ENCODE assay signal across 9 mouse cellular contexts in the genomic region with DNA sequence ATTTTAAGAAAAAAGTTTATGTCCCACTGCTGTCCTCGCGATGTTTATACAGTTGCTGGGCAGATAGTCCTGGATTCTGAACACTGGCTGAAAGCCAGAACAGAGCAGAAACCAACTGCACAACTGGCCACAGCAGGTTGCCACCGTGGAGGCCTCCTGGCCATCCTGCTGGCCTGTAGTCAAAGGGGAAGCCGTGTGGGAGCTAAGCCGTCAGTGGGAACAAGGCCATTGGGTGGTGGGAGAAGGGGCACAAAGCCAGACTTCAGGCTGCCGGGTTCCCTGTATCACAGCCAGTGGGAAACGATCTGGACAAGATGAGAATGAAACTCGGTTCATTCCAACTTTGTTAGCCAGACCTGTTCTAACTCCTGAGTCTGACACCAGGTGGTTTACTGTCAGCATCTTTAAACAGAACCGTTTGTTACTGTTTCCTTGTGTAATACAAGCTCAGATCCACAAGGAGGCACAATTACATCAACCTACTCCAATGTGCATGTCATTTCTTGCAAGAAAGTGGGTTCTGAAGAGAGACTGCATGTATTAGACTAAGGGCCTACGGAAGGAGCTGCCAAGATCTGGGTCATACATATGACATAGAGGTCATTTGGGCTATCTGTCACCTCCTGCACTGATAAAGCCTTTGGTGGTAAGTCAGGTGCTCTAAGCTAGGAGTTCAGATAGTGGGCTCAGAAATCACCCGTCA. TPM values are rescaled to one million over a fixed set of nuclear protein-coding genes. Genes with fewer than 3 reads are reported as not detected.
DNase-seq lines count a peak whose midpoint lies in the region; ATAC-seq and TF ChIP-seq lines count a peak whose summit lies in the region.
"Had no signal": no experiment of that assay in that cellular context is flagged by ENCODE, and none has a peak within 500 bp of the region (broad histone marks: within the 10 kb centered on the region; RNA-seq: fewer than 3 reads in every experiment).

No protein-coding gene starts in this region.

- H3K9me3 ChIP-seq in kidney, embryonic 15.5 days (replicated peaks): no peaks in the 10 kb centered on the region
- H3K9me3 ChIP-seq in limb, embryonic 14.5 days (ENCODE audit: control insufficient read depth, low read length): no peaks in the 10 kb centered on the region
- H3K9me3 ChIP-seq: embryonic facial prominence, embryonic 15.5 days had no signal

- H3K9ac ChIP-seq in kidney, embryonic 15.5 days: no peak overlapping the region
- no peak overlapping the region for H3K9ac ChIP-seq in limb, embryonic 14.5 days (ENCODE audit: low read depth, low read length, severe bottlenecking)
- H3K9ac ChIP-seq: embryonic facial prominence, embryonic 15.5 days had no signal

- peak overlapping the region; percentile 16; the same call in 1 of the 2 replicates for H3K4me2 ChIP-seq in kidney, embryonic 15.5 days
- no peak overlapping the region for H3K4me2 ChIP-seq in limb, embryonic 14.5 days (replicated peaks; ENCODE audit: low read depth, low read length, severe bottlenecking)
- H3K4me2 ChIP-seq: embryonic facial prominence, embryonic 15.5 days had no signal

- no peak overlapping the region for H3K4me3 ChIP-seq in kidney, embryonic 15.5 days (replicated peaks)
- no peak overlapping the region for H3K4me3 ChIP-seq in limb, embryonic 14.5 days (replicated peaks; ENCODE audit: low read length)
- H3K4me3 ChIP-seq: embryonic facial prominence, embryonic 15.5 days had no signal

- WGBS in kidney, embryonic 15.5 days: 61% methylated on average over 11 of the region's 11 CpGs
- WGBS in limb, embryonic 14.5 days: 56% methylated on average over 11 of the region's 11 CpGs

- TF ChIP-seq POLR2A in limb, embryonic 14.5 days (IDR thresholded peaks at IDR 0.05; ENCODE audit: borderline replicate concordance, extremely low read depth, insufficient read depth, insufficient read length): no peak

- H3K27me3 ChIP-seq in kidney, embryonic 15.5 days: no peaks in the 10 kb centered on the region
- H3K27me3 ChIP-seq in limb, embryonic 14.5 days (ENCODE audit: control insufficient read depth, insufficient read depth, low read length): no peaks in the 10 kb centered on the region
- H3K27me3 ChIP-seq: embryonic facial prominence, embryonic 15.5 days had no signal

- 0 out of 2 replicates have a peak, but pooled peaks cover 2% of the 10 kb centered on the region for H3K4me1 ChIP-seq in kidney, embryonic 15.5 days
- H3K4me1 ChIP-seq in limb, embryonic 14.5 days (ENCODE audit: control insufficient read depth, insufficient read depth, low read length): no peaks in the 10 kb centered on the region
- H3K4me1 ChIP-seq: embryonic facial prominence, embryonic 15.5 days had no signal

- no peaks in the 10 kb centered on the region for H3K36me3 ChIP-seq in kidney, embryonic 15.5 days
- no peaks in the 10 kb centered on the region for H3K36me3 ChIP-seq in limb, embryonic 14.5 days (ENCODE audit: control insufficient read depth, insufficient read depth, low read length)
- H3K36me3 ChIP-seq: embryonic facial prominence, embryonic 15.5 days had no signal

- no peak for DNase-seq in kidney, adult 18-20 months
- DNase-seq in MEL-GATA-1-ER (ENCODE audit: extremely low read depth, low read depth): peak; percentile 28
- DNase-seq in cerebellum, postnatal 14 days: peak; percentile 39 to 62
- peak; percentile 33 for DNase-seq in limb, embryonic 14.5 days (ENCODE audit: low spot score)
- peak; percentile 7 for DNase-seq in skeletal muscle tissue, adult 2 months (ENCODE audit: low read depth, low spot score)
- no peak for DNase-seq in adrenal gland, adult 8-10 months
- DNase-seq in ovary, postnatal 36 days (ENCODE audit: low spot score): no peak

- ATAC-seq in kidney, embryonic 15.5 days (replicated peaks; ENCODE audit: low FRiP score): no peak
- ATAC-seq in limb, embryonic 14.5 days (ENCODE audit: low FRiP score, low read depth): no peak

- no peak overlapping the region for H3K27ac ChIP-seq in kidney, embryonic 15.5 days
- no peak overlapping the region for H3K27ac ChIP-seq in limb, embryonic 14.5 days (replicated peaks; ENCODE audit: low read depth, low read length)
- H3K27ac ChIP-seq: embryonic facial prominence, embryonic 15.5 days had no signal

RNA-seq across cellular contexts. Expression of a gene that starts 19.7 kb away (rescaled TPM):
- 0.28 and 0.32 TPM in 2 replicates for polyA plus RNA-seq in kidney, embryonic 15.5 days (2015; fragmentation: Nextera tagmentation; extraction: Ambion mirVana)
- 0.17 and 0.30 TPM in 2 replicates for polyA plus RNA-seq in limb, embryonic 14.5 days (2012; rRNA removed)
- polyA plus RNA-seq in limb, embryonic 14.5 days (2014; fragmentation: Nextera tagmentation; extraction: Ambion mirVana): 0.10 and 0.40 TPM in 2 replicates
- 1 to 10 TPM; 1.5 to 3.3 (median 2.4) TPM for total RNA-seq in adrenal gland, adult 8-10 months (2022)

RNA-seq across cellular contexts. Expression of a gene that starts 52.5 kb away (rescaled TPM):
- 11.5 and 29.7 TPM in 2 replicates for polyA plus RNA-seq in kidney, embryonic 15.5 days (2015; fragmentation: Nextera tagmentation; extraction: Ambion mirVana)
- 4.7 and 5.9 TPM in 2 replicates for polyA plus RNA-seq in limb, embryonic 14.5 days (2012; rRNA removed)
- polyA plus RNA-seq in limb, embryonic 14.5 days (2014; fragmentation: Nextera tagmentation; extraction: Ambion mirVana): 2.4 and 4.3 TPM in 2 replicates
- total RNA-seq in adrenal gland, adult 8-10 months (2022): 10 to 100 TPM; 29.4 to 51.8 (median 36.0) TPM

Comparison
In these comparisons a context has a peak if more than half of its experiments do, and no peak if none do; other contexts are left out.
1. DNase-seq: peak in MEL-GATA-1-ER (single experiment), cerebellum, postnatal 14 days (2 of 2), limb, embryonic 14.5 days (single experiment) and skeletal muscle tissue, adult 2 months (single experiment); none in kidney, adult 18-20 months (single experiment), adrenal gland, adult 8-10 months (single experiment) and ovary, postnatal 36 days (single experiment).